Mouse (Mus musculus) testis, postnatal 10 days (tissue): ENCODE results near the gene Polr2h.
"Not testable (repeated sequence)": the region's sequence is repeated elsewhere in the genome, so short reads cannot be mapped to it uniquely, and the experiment has no call there.

Experiments used
- DNase-seq: peaks from one replicate; pipeline ENCODE4 v3.0.0; 2021; ENCODE audit warnings: low spot score

The Polr2h gene

DNA sequence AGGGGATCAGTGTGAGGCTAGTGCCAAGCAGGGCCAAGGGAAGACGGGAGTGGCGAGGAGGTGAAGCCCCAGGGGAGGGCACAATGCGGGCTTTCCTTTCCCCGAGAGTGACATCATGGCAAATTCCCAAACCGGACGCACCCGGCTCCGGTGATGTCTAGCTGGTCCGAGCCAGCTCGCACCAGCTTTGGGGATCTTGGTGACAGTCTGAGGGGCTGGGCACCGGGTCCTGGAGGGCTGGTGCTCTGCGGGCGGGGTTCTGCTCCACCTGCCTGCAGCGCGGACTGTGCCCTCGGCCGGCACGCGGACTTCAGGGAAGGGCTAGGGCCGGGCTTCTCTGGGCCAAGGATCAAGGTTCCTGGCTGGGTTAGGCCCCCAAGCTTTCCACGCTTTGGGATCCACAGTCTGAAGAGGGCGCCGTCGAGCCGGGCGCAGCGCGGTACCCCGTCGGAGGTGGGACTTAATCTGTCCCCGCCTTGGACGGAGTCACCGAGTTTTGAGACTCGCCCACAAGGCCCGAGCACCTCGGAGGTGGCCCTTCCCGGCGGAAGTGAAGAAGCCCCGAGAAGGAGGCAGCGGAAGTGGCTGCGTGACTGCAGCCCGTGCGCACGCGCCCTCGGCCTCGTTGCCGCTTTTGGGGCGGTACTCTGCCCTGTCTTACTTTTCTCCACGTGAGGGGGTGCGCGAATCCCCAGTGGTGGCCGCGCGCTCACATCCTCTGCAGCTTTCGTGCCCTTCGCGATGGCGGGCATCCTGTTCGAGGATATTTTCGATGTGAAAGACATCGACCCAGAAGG lies at the start of gene Polr2h, which contains the start of gene Clcn2:
Gene Polr2h (plus strand): TSS at position 485 of the 797 bp plus-strand sequence.
Gene Clcn2 (minus strand): TSS at position 566 of the 797 bp plus-strand sequence.
- peak; percentile 98 for DNase-seq

DNA sequence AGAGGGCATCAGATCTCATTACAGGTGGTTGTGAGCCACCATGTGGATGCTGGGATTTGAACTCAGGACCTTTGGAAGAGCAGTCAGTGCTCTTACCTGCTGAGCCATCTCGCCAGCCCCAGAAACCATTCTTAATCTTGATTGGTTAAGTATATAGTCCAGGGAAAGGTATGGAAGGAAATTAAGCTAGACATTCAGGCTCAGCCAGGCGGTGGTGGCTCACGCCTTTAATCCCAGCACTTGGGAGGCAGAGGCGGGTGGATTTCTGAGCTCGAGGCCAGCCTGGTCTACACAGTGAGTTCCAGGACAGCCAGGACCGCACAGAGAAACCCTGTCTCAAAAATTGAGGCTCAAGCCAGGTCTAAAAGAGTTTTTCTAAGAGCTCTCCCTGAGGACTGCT lies 49.5 kb upstream of the Polr2h start, which contains the start of gene Eif4g1:
Gene Eif4g1 (plus strand): TSS at position 301 of the 400 bp plus-strand sequence.
- DNase-seq = not testable (repeated sequence)

DNA sequence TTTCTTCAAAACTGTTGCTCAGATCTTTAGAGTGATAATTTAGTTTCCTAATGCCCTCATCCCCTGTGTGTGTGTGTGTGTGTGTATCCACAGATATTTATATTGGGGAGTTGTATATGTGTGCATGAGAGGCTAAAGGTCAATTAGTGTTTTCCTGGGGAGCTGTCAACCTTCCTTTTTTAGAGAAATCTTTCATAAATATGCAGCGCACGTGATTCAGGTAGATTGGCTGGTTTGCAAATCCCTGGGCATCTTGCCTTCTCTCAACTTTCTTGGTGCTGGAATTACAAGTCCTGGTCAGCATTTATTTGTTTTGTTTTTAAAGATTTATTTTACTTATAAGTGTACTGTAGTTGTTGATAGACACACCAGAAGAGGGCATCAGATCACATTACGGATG lies 47.2 kb upstream of the Polr2h start:
- DNase-seq = no peak

DNA sequence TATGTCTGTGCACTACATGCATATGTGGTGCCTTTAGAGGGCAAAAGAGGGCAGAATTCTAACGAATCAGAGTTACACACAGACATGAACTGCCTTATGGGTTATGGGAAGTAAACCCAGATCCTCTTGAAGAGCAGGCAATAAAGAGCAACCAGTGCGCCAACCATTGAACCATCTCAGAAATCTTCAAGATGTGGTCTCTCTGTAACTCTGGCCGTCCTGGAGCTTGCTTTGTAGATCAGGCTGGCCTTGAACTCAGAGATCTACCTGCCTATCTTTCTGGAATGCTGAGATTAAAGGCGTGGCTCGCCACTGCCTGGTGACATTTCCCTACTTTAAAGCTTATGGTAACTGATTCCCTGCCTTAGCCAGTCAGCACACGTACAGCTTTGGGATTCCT lies 45.6 kb upstream of the Polr2h start:
- DNase-seq = no peak

DNA sequence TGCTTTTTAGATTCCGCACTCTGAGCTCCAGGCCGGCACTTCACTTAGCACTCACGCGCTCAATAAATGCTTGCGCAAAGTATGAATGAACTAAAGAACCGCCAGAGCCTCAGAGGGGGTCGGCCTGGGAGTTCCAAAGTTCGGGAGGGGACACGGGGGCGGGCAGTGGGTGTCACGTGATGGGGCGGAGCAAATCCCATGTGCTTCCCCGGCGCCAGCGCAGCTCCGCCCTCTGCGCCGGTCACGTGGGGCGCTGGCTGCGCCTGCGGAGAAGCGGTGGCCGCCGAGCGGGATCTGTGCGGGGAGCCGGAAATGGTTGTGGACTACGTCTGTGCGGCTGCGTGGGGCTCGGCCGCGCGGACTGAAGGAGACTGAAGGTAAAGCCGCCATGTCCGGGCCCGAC lies 45.0 kb upstream of the Polr2h start:
- DNase-seq = peak; percentile 99

DNA sequence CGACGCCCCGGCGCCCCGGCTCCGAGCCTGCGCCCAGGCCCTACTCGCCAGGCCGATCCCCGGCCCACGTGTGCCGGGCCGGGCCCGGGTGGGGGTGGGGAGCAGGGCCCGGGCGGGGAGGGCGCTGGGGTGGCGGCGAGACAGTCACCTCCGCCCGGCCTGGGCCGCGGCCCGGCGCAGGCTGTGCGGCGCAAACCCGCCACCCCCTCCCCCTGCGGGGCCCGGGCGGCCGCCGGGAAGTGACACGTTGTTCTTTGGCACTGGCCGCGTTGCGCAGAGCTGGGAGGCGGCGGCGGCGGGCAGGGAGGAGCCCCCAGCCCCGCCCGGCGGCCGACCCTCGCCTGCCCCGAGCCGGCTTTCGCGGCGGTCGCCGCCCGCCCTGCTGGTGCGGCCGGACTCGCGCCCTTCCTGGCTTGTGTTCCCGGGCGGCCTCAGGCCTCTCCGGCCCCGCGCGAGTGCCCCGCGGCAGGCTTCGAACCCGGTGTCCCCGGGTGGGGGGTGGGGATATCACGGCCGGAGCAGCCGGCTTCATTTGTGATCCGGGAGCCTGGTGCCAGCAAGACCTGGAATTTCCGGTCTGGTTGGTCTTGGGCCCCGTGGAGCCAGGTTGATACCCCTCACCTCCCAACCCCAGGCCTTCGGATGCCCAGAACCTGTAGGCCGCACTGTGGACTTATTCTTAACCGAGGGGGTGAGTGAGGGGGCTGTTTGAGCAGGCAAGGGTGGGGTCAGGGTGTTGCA lies 44.3 kb upstream of the Polr2h start:
- peak; percentile 81 for DNase-seq

DNA sequence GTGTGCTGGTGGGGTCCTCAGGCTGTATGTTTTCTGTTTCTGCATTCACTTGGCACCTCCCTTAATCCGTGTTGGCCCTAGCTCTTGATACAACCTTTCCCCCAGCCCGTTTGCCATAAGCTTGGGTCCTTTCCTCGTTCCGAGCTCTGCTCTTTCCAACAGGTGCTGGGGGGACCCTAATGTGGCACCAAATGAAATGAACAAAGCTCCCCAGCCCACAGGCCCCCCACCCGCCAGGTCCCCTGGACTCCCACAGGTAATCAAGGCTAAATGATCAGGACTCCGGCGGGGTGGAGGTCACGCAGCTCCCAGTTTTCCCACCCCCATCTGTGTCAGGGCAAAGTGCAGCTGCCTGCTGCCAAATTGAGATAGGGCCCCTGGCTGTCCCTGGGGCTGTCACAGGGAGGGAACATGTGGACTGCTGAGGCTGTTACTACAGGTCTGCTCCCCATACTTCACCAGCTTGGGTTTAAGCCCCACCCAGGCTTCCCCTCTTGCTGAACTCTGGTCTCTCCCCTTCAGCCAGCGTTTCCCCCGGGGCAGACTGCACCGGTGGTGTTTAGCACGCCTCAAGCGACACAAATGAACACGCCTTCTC lies 43.7 kb upstream of the Polr2h start:
- peak; percentile 52 for DNase-seq

DNA sequence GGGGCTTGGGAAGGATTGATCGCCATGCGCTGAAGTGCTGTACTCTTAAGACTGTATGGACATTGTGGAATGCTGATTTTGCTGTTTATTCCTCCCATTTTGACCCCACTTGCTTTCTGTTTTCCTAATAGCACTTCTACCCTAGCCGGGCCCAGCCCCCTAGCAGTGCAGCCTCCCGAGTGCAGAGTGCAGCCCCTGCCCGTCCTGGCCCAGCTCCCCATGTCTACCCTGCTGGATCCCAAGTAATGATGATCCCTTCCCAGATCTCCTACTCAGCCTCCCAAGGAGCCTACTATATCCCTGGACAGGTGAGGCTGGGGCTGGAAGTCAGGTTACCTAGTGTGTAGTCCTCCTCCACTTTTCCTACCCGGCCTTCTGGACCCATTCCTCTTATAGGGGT lies 42.3 kb upstream of the Polr2h start:
- no peak for DNase-seq

DNA sequence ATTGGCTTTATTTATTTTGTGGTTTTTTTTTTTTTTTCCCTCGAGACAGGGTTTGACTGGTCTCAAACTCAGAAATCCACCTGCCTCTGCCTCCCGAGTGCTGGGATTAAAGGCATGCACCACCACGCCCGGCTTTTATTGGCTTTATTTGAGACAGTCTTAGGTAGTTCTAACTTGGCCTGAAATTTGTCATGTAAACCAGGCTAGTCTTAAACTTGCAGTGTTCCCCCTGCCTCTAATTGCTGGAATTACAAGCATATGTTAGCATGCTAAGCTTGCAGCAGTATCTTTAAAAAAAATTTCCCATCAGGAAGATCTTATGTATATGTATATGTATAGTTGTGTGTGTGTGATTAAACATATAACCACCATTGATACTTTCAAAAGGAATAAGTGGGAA lies 40.8 kb upstream of the Polr2h start:
- DNase-seq = no peak

DNA sequence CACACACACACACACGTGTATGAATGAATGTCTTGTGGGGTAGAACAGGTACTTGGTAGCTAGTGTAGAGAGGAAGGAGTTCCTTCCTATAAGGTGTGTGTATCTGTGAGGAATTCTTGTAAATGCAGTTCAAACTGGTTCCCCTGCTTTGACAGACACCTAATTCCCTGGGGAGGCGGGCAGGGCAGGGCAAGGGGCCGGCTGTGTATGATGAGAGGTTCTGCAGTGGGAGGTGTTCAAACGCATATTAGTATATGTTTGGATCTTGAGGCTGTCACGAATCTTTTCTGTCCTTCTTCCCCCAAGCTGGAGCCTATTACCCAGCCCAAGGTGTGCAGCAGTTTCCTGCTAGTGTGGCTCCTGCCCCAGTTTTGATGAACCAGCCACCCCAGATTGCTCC lies 40.1 kb upstream of the Polr2h start:
- no peak for DNase-seq

DNA sequence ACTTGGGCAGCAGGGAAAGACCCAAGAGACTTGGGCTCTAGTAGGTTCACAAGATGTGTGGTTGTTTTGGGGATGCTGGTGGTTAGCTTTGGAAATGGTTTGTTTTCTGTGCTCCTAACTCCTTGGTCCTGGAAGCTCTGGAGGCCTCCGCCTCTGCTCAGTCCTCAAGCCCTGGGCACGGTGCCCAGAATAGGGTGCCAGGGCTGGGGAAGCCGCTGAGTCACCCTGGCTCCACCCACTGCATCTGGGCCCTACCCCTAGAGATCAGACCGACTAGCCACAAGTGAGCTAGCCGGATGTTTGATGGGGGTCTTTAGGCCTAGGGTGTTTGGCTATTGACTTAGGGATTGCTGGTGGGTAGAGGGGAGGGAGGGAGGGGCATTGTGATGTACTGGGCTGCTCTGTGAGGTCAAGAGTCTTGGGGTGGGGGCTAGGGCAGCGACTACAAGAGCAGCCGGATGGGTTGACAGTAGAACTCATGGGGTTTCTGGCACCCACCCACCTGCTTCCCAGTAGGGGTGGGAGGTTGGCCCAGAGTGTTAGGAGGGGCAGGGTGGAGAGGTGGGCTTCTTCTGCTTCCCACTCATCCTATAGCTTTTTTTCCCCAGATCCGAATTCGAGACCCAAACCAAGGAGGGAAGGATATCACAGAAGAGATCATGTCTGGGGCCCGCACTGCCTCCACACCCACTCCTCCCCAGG lies 39.3 kb upstream of the Polr2h start:
- DNase-seq = peak; percentile 78

DNA sequence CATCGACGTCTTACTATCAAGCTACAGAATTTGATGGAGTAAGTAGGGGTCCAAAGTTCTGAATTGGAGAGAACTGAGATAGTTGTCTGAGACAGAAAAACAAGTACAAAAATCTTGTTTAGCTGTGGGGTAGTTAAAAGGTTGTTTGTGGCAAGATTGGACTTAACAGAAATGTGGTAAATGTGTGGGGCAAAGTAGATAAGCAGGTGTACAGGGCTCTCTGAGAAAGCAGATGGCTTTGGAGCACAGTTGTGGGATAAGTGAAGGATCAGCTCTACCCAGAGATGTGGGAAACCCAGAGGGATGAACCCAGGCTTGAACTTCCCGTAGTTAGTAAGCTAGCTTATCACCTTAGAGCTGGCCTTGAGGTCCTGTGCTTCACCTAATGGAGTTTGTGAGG lies 26.7 kb upstream of the Polr2h start:
- no peak for DNase-seq

DNA sequence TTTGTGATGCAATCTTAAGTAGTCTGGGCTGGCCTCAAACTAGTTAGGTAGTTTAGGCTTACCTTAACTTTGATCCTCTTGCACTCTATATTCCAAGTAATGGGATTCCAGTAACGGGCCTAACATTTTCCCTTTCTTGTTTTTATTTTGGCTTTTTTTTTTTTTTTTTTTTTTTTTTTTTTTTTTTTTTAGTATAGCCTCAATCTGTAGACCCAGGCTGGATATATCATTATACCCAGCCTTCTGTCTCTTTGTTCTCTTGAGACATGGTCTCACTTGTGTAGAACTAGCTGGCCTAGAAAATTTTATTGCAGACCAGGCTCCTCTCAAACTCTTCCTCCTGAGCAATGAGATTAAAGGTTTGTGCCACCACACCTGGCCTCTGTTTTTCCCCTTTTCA lies 25.8 kb upstream of the Polr2h start:
- DNase-seq = no peak

DNA sequence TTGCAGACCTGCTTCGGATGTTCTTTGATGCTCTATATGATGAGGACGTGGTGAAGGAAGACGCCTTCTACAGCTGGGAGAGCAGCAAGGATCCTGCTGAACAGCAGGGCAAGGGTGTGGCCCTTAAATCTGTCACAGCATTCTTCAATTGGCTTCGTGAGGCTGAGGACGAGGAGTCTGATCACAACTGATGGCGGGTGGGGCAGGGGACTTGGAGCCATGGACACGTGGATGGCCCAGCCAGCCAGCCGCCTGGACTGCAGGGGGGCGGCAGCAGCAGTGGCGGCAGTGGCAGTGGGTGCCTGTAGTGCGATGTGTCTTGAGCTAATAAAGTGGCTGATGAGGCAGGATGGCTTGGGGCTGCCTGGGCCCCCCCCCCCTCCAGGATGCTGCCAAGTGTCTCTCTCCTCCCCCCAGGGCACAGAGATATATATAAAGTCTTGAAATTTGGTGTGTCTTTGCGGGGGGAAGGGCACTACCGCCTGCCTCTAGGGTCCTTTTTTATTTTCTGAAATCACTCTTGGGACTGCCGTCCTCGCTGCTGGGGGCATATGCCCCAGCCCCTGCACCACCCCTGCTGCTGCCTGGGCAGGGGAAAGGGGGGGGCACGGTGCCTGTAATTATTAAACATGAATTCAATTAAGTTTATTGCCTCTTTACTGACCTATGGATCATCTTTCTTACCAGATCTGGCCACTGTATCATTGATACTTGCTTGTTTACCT lies 25.1 kb upstream of the Polr2h start:
- no peak for DNase-seq

DNA sequence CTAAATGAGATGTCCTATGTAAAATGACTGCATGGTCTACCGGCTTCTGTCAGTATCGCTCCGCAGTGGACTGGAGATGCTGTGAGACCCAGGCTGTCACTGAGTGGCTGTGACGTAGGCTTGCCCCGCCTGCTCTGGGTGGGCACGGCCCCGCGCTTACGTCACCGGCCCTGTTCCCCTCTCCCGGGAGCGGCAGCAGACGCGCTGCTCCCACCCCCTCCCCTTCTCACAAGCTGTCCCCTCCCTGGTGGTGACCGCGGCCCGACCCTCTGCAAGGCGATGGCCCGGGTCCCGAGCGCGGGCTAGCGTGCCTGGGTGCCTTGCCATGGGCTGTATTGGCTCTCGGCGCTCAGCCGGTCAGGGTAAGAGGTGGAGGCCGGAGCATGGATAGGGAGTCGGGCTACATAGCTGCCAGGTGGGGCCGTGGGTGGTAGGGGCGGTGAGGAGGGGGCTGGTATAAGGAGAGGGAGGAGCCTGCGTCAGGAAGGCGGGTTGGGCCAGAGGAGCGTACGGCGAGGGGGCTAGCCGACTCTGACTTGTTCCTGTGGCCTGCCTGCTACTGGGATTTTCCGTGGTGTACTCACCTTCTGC lies 24.3 kb upstream of the Polr2h start, which contains the start of gene Fam131a:
Gene Fam131a (plus strand): TSS at position 131 of the 591 bp plus-strand sequence.
- DNase-seq = peak; percentile 91

DNA sequence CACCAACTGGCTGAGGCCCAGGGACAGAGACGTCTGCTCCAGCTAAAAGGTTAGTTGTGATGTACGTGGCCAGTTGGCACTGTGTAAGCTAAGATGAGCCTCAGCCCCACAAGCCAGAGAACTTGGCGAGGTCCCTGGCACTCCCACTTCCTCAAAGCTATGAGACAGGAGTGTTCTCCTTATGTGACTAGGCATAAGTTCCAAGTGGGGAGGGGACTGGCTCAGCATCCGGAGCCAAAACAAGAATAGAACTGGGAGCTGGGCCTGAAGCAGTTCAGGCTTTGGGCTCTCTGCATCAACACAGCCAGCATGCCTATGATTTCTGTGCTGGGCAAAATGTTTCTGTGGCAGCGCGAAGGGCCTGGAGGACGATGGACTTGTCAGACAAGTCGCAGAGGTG lies 22.7 kb upstream of the Polr2h start:
- DNase-seq = peak; percentile 58

DNA sequence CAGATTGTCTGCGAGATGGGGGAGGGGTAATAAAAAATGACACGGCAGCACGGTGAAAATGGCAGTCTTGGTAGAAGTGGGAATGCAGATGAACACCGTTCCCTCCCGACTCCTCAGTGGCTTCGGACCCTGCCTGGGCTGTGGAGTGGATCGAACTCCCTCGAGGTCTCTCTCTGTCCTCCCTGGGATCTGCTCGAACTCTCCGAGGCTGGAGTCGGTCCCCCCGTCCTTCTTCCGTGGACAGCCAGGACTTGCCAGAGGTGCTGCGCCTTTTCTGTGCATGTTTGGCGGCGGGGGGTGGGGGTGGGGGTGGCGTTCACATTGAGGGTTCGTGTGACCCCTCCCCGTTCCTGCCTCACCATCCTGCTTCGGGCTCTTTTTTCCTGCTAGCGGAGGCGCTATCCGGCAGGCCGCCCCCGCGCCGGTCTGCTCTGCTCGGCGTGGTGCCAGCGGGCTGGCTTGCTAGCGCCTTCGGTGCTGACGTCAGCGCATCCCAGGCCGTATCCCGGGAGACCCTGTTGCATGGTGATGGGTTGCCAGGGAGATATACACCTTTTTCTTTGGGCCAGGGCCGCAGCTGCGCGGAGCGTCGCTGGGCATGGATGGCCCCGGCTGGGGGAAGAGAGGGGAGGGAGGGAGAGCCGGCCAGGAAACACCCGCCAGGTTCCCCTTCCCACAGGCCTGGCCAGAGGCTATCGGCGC lies 21.7 kb upstream of the Polr2h start:
- peak; percentile 94 for DNase-seq

DNA sequence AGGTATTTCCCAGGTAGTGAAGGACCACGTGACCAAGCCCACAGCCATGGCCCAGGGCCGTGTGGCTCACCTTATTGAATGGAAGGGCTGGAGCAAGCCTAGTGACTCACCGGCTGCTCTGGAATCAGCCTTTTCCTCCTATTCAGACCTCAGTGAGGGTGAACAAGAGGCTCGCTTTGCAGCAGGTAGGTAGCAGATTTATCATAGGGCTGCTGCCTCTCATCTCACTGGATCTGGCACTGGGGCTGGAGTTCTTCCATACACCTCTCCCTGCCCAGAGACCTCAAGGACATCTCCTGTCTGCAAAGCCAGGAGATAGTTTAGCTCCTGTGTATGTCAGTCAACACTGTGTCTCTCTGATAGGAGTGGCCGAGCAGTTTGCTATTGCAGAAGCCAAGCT lies 18.2 kb upstream of the Polr2h start:
- no peak for DNase-seq

DNA sequence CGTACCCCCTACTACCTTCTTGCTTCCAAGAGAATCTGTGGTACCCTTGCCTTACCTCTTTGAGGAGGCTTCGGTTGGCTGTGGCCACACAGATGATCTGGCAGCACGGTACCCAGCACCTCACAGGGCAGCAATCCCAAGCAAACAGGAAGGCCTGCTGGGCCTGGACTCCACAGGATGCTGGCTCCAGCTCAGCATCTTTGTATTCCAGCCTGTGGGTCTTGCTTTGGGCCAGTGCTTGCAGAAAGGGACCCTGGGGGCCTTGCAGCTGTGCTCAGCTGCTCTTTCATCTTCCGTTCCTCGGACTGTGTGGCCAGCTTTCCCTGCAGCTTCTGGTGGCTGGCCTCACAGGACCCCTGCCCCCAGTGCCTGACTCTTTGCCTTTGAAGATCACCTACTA lies 17.4 kb upstream of the Polr2h start:
- DNase-seq = no peak

DNA sequence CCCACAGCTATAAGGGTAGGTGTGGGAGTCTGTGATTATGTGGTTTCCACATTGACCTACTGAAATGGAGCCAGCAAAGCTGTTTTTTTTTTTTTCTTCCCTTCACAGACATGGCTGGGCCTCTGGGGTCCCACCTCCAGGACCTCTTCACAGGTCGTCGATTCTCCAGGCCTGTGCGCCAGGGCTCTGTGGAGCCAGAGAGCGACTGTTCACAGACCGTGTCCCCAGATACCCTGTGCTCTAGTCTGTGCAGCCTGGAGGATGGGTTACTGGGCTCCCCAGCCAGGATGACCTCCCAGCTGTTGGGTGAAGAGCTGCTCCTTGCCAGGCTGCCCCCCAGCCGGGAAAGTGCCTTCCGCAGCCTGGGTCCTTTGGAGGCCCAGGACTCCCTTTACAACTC lies 16.1 kb upstream of the Polr2h start:
- no peak for DNase-seq
